Mouse (Mus musculus) lung, adult 2 months (tissue): ENCODE measurements around the gene Has3.

Source experiments
- CTCF ChIP-seq: fragments of 200-500 bp; IDR thresholded peaks from 2 replicates; pipeline ENCODE4 v1.5.1; 2011; ENCODE audit warnings: mild to moderate bottlenecking, low read length, control low read depth; ENCODE audit not compliant: insufficient read depth
- POLR2A ChIP-seq: fragments of 200-500 bp; IDR thresholded peaks from 2 replicates; pipeline ENCODE4 v1.6.1; 2011; ENCODE audit warnings: low read depth, mild to moderate bottlenecking, control low read depth, low read length, borderline replicate concordance; ENCODE audit errors: extremely low read depth

DNA sequence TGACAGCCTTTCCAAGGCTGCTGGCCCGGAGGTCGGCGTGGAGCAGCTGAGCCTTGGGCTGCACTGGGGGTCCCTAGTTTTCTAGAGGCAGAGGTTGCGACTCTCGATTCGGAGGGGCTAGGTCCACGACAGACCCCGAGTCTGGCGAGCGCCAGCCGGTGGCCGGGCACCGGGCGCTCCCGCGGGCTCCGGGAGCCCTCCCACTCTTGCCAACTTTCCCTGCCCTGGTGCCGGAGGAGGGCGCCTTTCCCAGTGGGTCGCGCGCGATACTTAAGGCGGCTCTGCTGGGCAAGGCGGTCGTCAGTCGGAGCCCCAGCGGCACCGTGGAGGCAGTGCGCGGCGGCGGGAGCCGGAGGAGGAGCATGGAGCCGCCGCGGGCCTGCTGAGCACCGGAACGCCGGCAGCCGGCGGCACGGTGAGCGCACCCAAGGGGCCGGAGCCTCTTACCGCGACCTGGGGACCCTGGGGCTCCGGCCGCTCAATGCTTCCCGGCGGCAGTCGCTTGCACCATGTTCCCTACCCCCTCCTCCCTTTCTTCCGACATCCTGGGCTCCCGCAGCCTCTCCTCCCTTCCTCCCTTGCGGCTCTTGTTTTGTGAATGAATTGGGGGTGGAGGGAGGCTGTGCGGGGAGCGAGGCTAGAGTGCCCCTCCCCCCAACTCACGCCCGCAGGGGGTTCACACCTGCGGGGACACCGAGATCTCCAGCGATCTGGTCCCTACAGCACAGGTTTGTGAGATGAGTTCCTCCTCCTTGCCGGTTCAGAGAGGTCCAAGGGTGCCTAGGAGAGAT, 690 bp downstream of the Has3 start:
- TF ChIP-seq CTCF (no peak), POLR2A (no peak)
